Mouse (Mus musculus): ENCODE measurements around the gene Dbnl. TPM values are rescaled to one million over a fixed set of nuclear protein-coding genes. Genes with fewer than 3 reads are reported as not detected.

The Dbnl gene
- polyA plus RNA-seq, 1 experiment from 2014 or later = 138 TPM

DNA sequence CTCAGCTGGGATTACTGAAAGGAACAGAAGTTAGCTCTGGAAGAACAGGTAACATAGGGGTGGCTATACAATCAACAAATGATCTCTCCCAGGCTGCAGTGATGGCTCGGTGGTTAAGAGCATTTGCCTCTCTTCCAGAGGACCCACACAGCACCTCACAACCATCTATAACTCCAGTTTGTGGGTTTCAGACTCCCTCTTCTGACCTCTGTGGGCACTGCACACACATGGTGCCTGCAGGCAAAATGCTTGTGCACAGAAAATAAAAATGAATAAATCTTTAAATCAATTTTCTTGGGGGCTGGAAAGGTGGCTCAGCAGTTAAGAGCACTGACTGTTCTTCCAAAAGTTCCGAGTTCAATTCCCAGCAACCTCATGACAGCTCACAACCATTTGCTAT lies 9.8 kb upstream of the Dbnl start:
- Histone ChIP-seq H3K27ac (replicated peaks) (no peak overlapping the region), H3K4me2 (replicated peaks) (no peak overlapping the region), H3K4me3 (no peak overlapping the region), H3K4me1 (no peaks in the 10 kb centered on the region), H3K9ac (replicated peaks) (no peak overlapping the region), H3K9me3 (no peaks in the 10 kb centered on the region), H3K36me3 (peaks cover 5% of the 10 kb centered on the region; the same call in 1 of the 2 replicates), H3K27me3 (no peaks in the 10 kb centered on the region)
- 72% methylated on average over 2 of the region's 2 CpGs for WGBS
- no peak for ATAC-seq (replicated peaks)

GRCm38 (mm10) chr11:5780035-5780499 lies 8.2 kb upstream of the Dbnl start:
- Histone ChIP-seq H3K4me2 (replicated peaks) (no peak overlapping the region), H3K9ac (replicated peaks) (no peak overlapping the region), H3K9me3 (no peaks in the 10 kb centered on the region), H3K4me3 (no peak overlapping the region), H3K36me3 (peaks cover 5% of the 10 kb centered on the region; the same call in 1 of the 2 replicates), H3K27me3 (no peaks in the 10 kb centered on the region), H3K4me1 (no peaks in the 10 kb centered on the region), H3K27ac (replicated peaks) (no peak overlapping the region)
- ATAC-seq (replicated peaks) = no peak
- 92% methylated on average over 6 of the region's 6 CpGs for WGBS

- Histone ChIP-seq H3K4me2 (replicated peaks) (no peak overlapping the region), H3K9ac (replicated peaks) (no peak overlapping the region), H3K36me3 (peaks cover 5% of the 10 kb centered on the region; the same call in 1 of the 2 replicates), H3K9me3 (no peaks in the 10 kb centered on the region), H3K4me1 (peaks cover 3% of the 10 kb centered on the region), H3K27ac (replicated peaks) (no peak overlapping the region), H3K4me3 (no peak overlapping the region), H3K27me3 (no peaks in the 10 kb centered on the region)
- 74% methylated on average over 8 of the region's 8 CpGs for WGBS
- ATAC-seq (replicated peaks) = no peak
Observed at GRCm38 (mm10) chr11:5782199-5782944, 5.9 kb upstream of the Dbnl start.

DNA sequence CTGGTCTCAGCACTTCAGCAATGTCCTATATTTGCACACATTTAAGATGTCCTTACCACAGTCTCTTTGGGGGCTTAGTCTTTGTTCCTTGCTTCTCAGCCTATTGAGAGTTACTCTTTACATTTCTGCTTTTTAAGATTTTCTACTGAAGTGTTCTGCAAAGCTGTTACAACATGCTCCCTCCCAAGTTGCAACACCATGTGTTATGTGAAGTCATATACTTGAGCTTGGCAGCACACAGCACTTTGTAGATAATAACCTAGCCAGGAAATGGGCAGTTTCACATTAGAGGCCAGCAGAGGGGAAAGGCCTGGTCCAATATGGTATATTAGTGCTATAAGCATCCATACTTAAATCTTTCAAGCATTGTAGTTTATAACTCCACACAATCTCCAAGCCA lies 2.6 kb upstream of the Dbnl start:
- Histone ChIP-seq H3K9ac (replicated peaks) (no peak overlapping the region), H3K4me2 (replicated peaks) (no peak overlapping the region), H3K27ac (replicated peaks) (no peak overlapping the region), H3K36me3 (peaks cover 4% of the 10 kb centered on the region; the same call in 1 of the 2 replicates), H3K4me1 (peaks cover 27% of the 10 kb centered on the region), H3K27me3 (no peaks in the 10 kb centered on the region), H3K4me3 (no peak overlapping the region), H3K9me3 (no peaks in the 10 kb centered on the region)
- no peak for ATAC-seq (replicated peaks)

DNA sequence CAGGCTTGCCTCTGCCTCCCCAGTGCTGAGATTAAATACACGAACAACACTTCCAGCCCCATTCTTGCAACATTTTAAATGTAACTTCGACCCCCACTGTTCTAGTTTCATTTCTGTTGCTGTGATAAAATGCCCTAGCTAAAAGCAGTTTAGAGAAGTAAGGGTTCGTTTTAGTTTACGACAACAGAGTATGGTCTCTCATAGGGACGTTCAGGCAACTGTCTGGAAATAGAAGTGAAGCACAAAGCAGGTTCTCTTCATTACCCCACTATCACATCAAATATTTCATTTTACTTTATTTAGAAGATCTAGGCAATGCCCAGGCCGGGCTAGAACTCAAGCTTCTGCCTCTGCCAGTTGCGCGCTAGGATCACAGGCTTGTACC lies 625 bp upstream of the Dbnl start:
- Histone ChIP-seq H3K4me3 (peak overlapping the region; percentile 76), H3K4me1 (peaks cover 27% of the 10 kb centered on the region), H3K4me2 (replicated peaks) (peak overlapping the region; percentile 87), H3K27me3 (no peaks in the 10 kb centered on the region), H3K36me3 (peaks cover 10% of the 10 kb centered on the region), H3K9me3 (no peaks in the 10 kb centered on the region), H3K27ac (replicated peaks) (peak overlapping the region; percentile 90), H3K9ac (replicated peaks) (peak overlapping the region; percentile 81)
- ATAC-seq (replicated peaks) = no peak
- 43% methylated on average over 8 of the region's 8 CpGs for WGBS

DNA sequence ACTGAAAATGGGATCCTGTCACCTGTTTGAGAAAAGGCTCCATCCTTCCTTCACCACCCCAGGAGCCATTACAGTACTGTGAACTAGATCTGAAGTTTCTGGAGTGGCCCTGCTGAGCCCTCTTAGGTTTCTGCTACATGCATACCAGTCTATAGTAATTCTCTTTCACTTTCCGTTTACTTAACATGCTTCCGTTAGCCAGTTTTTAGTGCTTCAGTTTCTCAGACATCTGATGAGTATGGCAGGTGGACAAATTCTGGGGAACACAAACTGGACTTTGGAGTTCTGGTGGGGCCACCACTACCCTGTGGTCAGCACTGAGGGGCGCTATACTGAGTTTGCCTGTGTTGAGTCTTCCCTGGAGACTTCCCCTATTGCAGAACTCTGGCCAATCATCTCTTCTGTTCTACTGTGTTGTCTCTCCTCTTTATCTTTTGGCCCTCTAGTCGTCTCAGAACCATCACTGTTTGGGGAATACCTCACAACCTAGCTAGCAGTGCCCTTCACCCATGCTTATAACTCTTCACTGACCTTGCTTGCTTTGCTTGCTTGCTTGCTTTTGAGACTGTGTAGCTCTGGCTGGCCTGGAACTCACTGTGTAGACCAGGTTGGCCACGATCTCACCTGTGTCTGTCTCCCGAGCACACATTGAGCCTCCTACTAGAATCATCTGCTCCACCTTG lies 924 bp downstream of the Dbnl start:
- WGBS = 71% methylated on average over 6 of the region's 6 CpGs
- Histone ChIP-seq H3K4me2 (replicated peaks) (peak overlapping the region; percentile 87), H3K27me3 (no peaks in the 10 kb centered on the region), H3K36me3 (peaks cover 24% of the 10 kb centered on the region), H3K9ac (replicated peaks) (peak overlapping the region; percentile 81), H3K4me3 (peak overlapping the region; percentile 76), H3K4me1 (peaks cover 27% of the 10 kb centered on the region), H3K27ac (replicated peaks) (peak overlapping the region; percentile 90), H3K9me3 (no peaks in the 10 kb centered on the region)
- no peak for ATAC-seq (replicated peaks)

- Histone ChIP-seq H3K4me1 (peaks cover 27% of the 10 kb centered on the region), H3K36me3 (peaks cover 30% of the 10 kb centered on the region), H3K4me2 (replicated peaks) (0 out of 2 replicates have a peak overlapping the region, but pooled peaks have one; percentile 87), H3K9ac (replicated peaks) (no peak overlapping the region), H3K4me3 (peak overlapping the region; percentile 76; the same call in 1 of the 2 replicates), H3K9me3 (no peaks in the 10 kb centered on the region), H3K27ac (replicated peaks) (no peak overlapping the region), H3K27me3 (no peaks in the 10 kb centered on the region)
- no peak for ATAC-seq (replicated peaks)
- 88% methylated on average over 3 of the region's 3 CpGs for WGBS
Observed at GRCm38 (mm10) chr11:5789754-5790333, 1.6 kb downstream of the Dbnl start.

DNA sequence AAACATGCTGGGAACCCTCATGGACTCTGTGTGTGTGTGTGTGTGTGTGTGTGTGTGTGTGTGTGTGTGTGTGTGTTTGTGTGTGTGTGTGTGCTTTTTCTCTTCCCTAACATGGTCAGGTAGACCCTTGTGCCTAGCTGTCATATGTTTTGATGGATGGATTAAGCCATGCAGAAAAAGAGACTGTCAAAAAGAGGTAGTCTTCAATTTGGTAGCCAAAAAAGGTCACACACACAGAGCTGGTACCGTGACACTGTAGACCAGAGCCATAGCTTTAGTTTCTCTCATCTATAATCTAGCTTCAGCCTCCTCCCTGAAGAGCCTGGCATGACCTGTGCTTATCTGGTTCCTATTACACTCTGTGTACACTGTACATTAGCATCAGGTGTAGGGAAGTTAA lies 2.1 kb downstream of the Dbnl start:
- Histone ChIP-seq H3K27me3 (no peaks in the 10 kb centered on the region), H3K9ac (replicated peaks) (no peak overlapping the region), H3K27ac (replicated peaks) (no peak overlapping the region), H3K4me2 (replicated peaks) (no peak overlapping the region), H3K4me1 (peaks cover 27% of the 10 kb centered on the region), H3K36me3 (peaks cover 35% of the 10 kb centered on the region), H3K4me3 (no peak overlapping the region), H3K9me3 (no peaks in the 10 kb centered on the region)
- ATAC-seq (replicated peaks) = no peak
- 97% methylated on average over 1 of the region's 1 CpGs for WGBS

DNA sequence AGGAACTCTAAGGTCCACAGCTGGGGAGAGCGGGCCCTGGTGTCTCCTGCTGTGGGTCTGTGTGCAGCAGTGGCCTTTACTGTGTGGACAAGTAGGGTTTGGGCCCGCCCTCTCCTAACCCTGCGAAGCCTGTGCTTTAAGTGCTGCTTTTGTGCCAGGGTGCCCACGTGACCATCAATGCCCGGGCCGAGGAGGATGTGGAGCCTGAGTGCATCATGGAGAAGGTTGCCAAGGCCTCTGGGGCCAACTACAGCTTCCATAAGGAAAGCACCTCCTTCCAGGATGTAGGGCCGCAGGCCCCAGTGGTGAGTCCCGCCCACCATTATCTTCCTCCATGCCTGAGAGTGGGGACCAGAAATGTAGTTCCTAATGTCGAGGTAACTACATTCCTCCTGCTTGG lies 7.0 kb downstream of the Dbnl start:
- H3K4me2 ChIP-seq (replicated peaks) = no peak overlapping the region
- peak overlapping the region; percentile 45; the same call in 1 of the 2 replicates for H3K27ac ChIP-seq (replicated peaks)
- no peak for ATAC-seq (replicated peaks)
- 87% methylated on average over 9 of the region's 9 CpGs for WGBS
- H3K27me3 ChIP-seq = no peaks in the 10 kb centered on the region
- no peak overlapping the region for H3K4me3 ChIP-seq
- H3K9me3 ChIP-seq = no peaks in the 10 kb centered on the region
- H3K9ac ChIP-seq (replicated peaks) = no peak overlapping the region
- H3K36me3 ChIP-seq = peaks cover 82% of the 10 kb centered on the region
- 0 out of 2 replicates have a peak, but pooled peaks cover 4% of the 10 kb centered on the region for H3K4me1 ChIP-seq

- H3K4me1 ChIP-seq = 0 out of 2 replicates have a peak, but pooled peaks cover under 1% of the 10 kb centered on the region
- H3K4me3 ChIP-seq = no peak overlapping the region
- H3K4me2 ChIP-seq (replicated peaks) = no peak overlapping the region
- no peaks in the 10 kb centered on the region for H3K9me3 ChIP-seq
- ATAC-seq (replicated peaks) = peak; percentile 55
- peaks cover 86% of the 10 kb centered on the region for H3K36me3 ChIP-seq
- WGBS = 77% methylated on average over 7 of the region's 7 CpGs
- no peaks in the 10 kb centered on the region for H3K27me3 ChIP-seq
- peak overlapping the region; percentile 45; the same call in 1 of the 2 replicates for H3K27ac ChIP-seq (replicated peaks)
- H3K9ac ChIP-seq (replicated peaks) = no peak overlapping the region
Observed at GRCm38 (mm10) chr11:5795706-5796105, 7.4 kb downstream of the Dbnl start.

DNA sequence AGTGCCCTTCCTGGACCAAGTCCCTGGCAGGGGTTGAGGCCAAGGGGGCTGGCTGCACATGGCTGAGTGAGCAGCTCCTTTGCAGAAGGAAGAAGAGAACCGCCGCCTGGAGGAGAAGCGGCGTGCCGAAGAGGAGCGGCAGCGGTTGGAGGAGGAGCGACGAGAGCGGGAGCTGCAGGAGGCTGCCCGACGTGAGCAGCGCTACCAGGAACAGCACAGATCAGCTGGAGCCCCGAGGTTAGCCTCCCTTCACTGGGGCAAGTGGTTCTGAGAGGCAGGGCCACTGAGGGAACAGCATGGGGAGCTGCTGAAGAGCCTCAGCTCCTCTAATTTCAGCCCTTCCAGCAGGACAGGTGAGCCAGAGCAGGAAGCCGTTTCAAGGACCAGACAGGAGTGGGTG lies 8.7 kb downstream of the Dbnl start:
- no peak overlapping the region for H3K4me3 ChIP-seq

GRCm38 (mm10) chr11:5797371-5797770 lies 9.1 kb downstream of the Dbnl start:
- Histone ChIP-seq H3K27me3 (no peaks in the 10 kb centered on the region), H3K36me3 (peaks cover 85% of the 10 kb centered on the region), H3K9me3 (no peaks in the 10 kb centered on the region), H3K4me2 (replicated peaks) (no peak overlapping the region), H3K27ac (replicated peaks) (no peak overlapping the region), H3K4me3 (no peak overlapping the region), H3K9ac (replicated peaks) (no peak overlapping the region), H3K4me1 (no peaks in the 10 kb centered on the region)
- 75% methylated on average over 11 of the region's 11 CpGs for WGBS
- no peak for ATAC-seq (replicated peaks)

More for the DNA sequence above, 8.7 kb downstream of the Dbnl start:
- WGBS = 87% methylated on average over 15 of the region's 15 CpGs
- H3K9ac ChIP-seq (replicated peaks) = no peak overlapping the region
- H3K4me2 ChIP-seq (replicated peaks) = no peak overlapping the region
- peaks cover 89% of the 10 kb centered on the region for H3K36me3 ChIP-seq
- H3K4me1 ChIP-seq = no peaks in the 10 kb centered on the region
- H3K9me3 ChIP-seq = no peaks in the 10 kb centered on the region
- no peaks in the 10 kb centered on the region for H3K27me3 ChIP-seq
- no peak overlapping the region for H3K27ac ChIP-seq (replicated peaks)
- no peak for ATAC-seq (replicated peaks)

All from forebrain, embryonic 15.5 days (tissue).